Mouse (Mus musculus) neural tube, embryonic 13.5 days (tissue): ENCODE data around the gene Sergef. TPM values are rescaled to one million over a fixed set of nuclear protein-coding genes. Genes with fewer than 3 reads are reported as not detected.

Experiments
- ATAC-seq: fragments of 200-750 bp; cut with Nextera tagmentation; 2 replicates; pipeline ENCODE4 v1.8.0; 2017; ENCODE audit warnings: low read depth, mild to moderate bottlenecking, moderate TSS enrichment, moderate library complexity
- H3K27ac ChIP-seq: fragments of 300-500 bp; sonication (generic); replicated peaks from 2 replicates; pipeline ENCODE4 v1.5.1; 2015; ENCODE audit warnings: moderate library complexity, mild to moderate bottlenecking, inconsistent platforms
- H3K27me3 ChIP-seq: fragments of 300-500 bp; sonication (generic); 2 replicates; pipeline ENCODE4 v1.6.1; 2015; ENCODE audit warnings: mild to moderate bottlenecking, inconsistent platforms
- H3K36me3 ChIP-seq: fragments of 300-500 bp; sonication (generic); 2 replicates; pipeline ENCODE4 v1.6.1; 2015; ENCODE audit warnings: mild to moderate bottlenecking, inconsistent platforms
- H3K4me1 ChIP-seq: fragments of 300-500 bp; sonication (generic); replicated peaks from 2 replicates; pipeline ENCODE4 v1.6.1; 2015; ENCODE audit warnings: inconsistent platforms
- H3K4me2 ChIP-seq: fragments of 300-500 bp; sonication (generic); 2 replicates; pipeline ENCODE4 v1.6.1; 2015; ENCODE audit warnings: inconsistent platforms, mild to moderate bottlenecking, moderate library complexity
- H3K4me3 ChIP-seq: fragments of 300-500 bp; sonication (generic); 2 replicates; pipeline ENCODE4 v1.5.1; 2015; ENCODE audit warnings: mild to moderate bottlenecking, inconsistent platforms
- H3K9ac ChIP-seq: fragments of 300-500 bp; sonication (generic); 2 replicates; pipeline ENCODE4 v1.6.1; 2015; ENCODE audit warnings: moderate library complexity, mild to moderate bottlenecking, inconsistent platforms
- H3K9me3 ChIP-seq: fragments of 300-500 bp; sonication (generic); 2 replicates; pipeline ENCODE4 v1.6.1; 2016; ENCODE audit warnings: inconsistent platforms
- WGBS: fragments of 180-500 bp; shearing (Covaris S2); methylation state at CpG from one replicate; pipeline ENCODE4 v1.1.7; 2015; 5-methylcytosine and 5-hydroxymethylcytosine counted together
- polyA plus RNA-seq: library from polyadenylated mRNA; unstranded; fragments of >200 nt; fragmentation: Nextera tagmentation; extraction: Ambion mirVana; gene quantifications from 2 replicates; pipeline ENCODE4 v1.2.1, GENCODE M21; 2015

Sergef gene
- polyA plus RNA-seq, 1 experiment from 2014 or later: 30.7 TPM

DNA sequence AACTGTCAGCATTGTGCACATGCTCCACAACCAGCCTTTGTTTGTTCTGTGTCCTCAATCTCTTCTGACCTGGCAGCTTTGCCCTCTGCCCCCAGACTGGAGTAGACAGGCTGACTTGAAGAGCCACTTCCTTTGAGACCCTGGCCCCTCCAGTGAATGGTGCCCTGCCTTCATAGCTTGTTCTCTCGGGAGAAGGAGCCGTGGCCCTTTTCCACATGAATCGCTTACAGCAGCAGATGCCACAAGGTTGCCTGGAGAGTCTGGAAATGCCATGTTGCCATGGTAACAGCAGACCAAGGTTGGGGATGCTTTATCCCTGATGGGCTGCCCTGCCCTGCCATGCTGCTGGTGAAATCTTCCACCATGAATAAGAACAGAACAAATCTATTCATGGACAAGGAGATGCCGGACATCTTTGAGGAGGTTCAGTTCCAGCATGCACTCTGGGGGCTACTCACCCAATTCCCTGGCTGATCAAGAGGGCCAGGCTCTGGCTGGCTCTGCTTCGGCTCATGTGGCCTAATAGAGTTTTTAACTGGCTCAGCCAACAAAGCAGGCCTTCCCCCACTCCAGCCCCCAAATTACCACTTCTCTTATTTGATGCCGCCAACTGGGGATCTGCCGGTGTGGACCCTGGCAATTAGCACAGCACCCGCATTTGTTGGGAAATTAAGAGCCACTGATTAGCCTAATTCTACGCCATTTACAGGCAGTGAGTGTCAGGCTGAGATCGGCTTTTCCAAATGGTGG, 185.5 kb downstream of the Sergef start:
- ATAC-seq: peak; percentile 82
- no peak overlapping the region for H3K9ac ChIP-seq
- H3K4me1 ChIP-seq: peaks cover 26% of the 10 kb centered on the region
- H3K9me3 ChIP-seq: 0 out of 2 replicates have a peak, but pooled peaks cover 3% of the 10 kb centered on the region
- H3K27me3 ChIP-seq: no peaks in the 10 kb centered on the region
- H3K4me3 ChIP-seq: no peak overlapping the region
- H3K27ac ChIP-seq: peak overlapping the region; percentile 85
- H3K4me2 ChIP-seq: no peak overlapping the region
- H3K36me3 ChIP-seq: no peaks in the 10 kb centered on the region
- 7% methylated on average over 10 of the region's 10 CpGs for WGBS

DNA sequence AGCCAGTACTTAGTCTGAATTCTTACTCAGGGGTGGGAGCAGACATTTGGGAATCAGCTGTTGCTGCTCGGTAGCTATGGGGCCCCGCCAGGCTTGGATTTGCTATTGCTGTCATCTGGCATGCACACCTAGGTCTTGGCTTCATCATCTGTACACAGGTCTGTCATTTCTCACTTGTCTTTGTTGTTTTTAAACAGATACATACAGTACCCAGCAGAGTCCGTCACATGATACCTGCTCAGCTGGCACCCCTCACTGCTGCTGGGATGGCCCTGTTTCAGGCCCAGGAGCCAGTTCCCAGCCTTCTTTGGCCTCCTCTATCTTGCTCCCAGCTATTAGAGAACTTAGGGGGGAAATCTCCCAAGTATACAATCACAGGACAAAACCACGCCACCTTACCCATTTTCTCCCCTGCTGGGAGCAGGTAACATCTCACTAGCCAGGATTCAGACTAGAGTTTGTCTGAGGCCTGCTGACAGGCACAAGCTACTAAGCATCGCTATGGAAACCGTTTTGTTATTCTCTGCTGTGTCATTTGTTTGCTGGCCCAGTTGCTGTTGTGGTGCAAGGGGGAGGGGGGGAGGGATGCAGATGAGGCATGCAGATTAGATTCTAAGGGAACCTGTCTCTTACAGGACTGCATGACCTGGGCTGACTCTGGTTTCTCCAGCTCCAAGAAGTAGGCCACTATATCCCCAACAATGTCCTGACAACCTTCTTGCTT, 190.5 kb downstream of the Sergef start:
- Histone ChIP-seq H3K9ac (no peak overlapping the region), H3K36me3 (no peaks in the 10 kb centered on the region), H3K9me3 (no peaks in the 10 kb centered on the region), H3K27me3 (no peaks in the 10 kb centered on the region), H3K4me1 (peaks cover 33% of the 10 kb centered on the region), H3K4me2 (no peak overlapping the region), H3K27ac (peak overlapping the region; percentile 69), H3K4me3 (no peak overlapping the region)
- peak; percentile 68 for ATAC-seq
- WGBS: 49% methylated on average over 6 of the region's 6 CpGs

DNA sequence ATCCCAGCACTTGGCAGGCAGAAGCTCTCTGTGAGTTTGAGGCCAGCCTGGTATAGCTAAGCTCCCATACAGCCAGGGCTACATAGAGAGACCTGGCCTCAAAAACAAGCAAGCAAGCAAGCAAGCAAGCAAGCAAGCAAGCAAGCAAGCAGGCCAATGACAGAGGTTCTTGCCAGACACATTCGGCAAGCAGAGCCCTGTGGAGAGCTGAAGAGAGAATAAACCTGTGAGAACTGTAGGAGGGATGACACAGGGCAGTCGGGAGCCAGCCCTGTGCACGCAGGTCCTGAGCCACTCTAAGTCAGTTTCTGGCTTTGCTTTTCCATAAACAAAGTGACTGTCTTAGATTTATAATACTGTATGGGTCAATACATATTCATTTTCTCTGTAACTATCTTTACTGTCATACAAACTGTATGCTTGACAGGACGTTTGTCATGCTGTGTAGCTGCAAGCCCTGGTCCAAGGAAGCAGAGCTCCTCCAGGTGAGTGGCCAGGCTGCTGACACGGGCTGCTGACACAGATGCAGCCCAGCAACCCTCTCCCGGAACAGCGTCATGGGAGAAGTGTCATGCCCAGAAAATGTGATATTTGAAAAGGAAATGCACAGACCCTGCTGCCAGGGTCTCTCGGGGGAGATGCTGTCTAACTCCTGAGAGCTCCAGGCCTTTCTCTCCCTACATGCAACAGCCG, 192.0 kb downstream of the Sergef start:
- no peak overlapping the region for H3K4me3 ChIP-seq
- H3K27ac ChIP-seq: 0 out of 2 replicates have a peak overlapping the region, but pooled peaks have one; percentile 42
- 64% methylated on average over 9 of the region's 9 CpGs for WGBS
- H3K27me3 ChIP-seq: no peaks in the 10 kb centered on the region
- peaks cover 1% of the 10 kb centered on the region; the same call in 1 of the 2 replicates for H3K36me3 ChIP-seq
- H3K4me2 ChIP-seq: no peak overlapping the region
- no peak for ATAC-seq
- no peaks in the 10 kb centered on the region for H3K9me3 ChIP-seq
- H3K4me1 ChIP-seq: peaks cover 26% of the 10 kb centered on the region
- H3K9ac ChIP-seq: no peak overlapping the region

DNA sequence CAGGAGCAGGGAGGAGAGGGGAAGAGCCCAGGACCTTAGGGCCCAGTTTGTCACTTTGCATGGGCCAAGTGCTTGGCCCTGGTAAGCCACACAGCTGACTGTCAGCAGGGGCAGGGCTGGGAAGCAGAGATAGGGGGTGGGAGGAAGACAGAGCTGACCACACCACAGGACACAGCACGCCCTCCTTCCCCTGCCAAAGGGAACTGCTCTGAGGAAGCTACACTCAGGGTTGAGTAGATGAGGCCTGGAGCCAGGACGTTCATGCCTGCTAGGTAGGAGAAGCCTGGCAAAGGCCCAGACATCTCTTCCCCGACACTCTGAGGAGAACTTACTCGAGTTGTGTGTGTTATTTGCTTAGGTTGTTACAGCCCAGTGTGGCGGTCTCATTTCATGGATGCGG, 193.7 kb downstream of the Sergef start:
- Histone ChIP-seq H3K27ac (no peak overlapping the region), H3K9me3 (no peaks in the 10 kb centered on the region), H3K9ac (no peak overlapping the region), H3K4me1 (peaks cover 26% of the 10 kb centered on the region), H3K4me3 (no peak overlapping the region), H3K36me3 (peaks cover 15% of the 10 kb centered on the region), H3K4me2 (no peak overlapping the region), H3K27me3 (no peaks in the 10 kb centered on the region)
- ATAC-seq: no peak
- WGBS: 88% methylated on average over 6 of the region's 6 CpGs

DNA sequence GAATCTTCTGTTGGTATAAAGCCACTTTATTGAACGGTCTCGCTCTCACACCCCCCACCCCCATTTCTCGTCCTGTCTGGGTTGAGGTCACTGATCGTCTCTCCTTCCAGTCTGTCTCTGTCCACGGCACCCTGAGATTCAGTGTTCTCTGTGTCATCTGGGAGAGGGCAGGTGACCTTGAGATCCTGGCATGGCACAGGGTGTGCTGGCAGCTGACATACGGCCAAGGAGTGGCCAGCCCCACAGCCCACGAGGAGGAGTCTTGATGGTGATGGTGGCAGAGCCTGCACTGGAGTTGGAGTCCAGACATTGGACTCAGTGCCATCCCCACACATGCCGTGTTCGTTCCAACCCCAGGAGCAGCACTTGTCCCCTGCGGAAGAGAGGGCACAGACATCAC, 196.4 kb downstream of the Sergef start:
- Histone ChIP-seq H3K36me3 (peaks cover 15% of the 10 kb centered on the region), H3K9ac (no peak overlapping the region), H3K27me3 (no peaks in the 10 kb centered on the region), H3K9me3 (no peaks in the 10 kb centered on the region), H3K4me2 (no peak overlapping the region), H3K4me3 (no peak overlapping the region), H3K27ac (no peak overlapping the region), H3K4me1 (peaks cover 15% of the 10 kb centered on the region)
- no peak for ATAC-seq
- WGBS: 79% methylated on average over 10 of the region's 10 CpGs

GRCm38 (mm10) chr7:46438537-46439141, 201.0 kb downstream of the Sergef start:
- 14% methylated on average over 9 of the region's 9 CpGs for WGBS
- H3K27me3 ChIP-seq: no peaks in the 10 kb centered on the region
- no peak overlapping the region for H3K4me3 ChIP-seq
- peaks cover 8% of the 10 kb centered on the region for H3K4me1 ChIP-seq
- ATAC-seq: no peak
- H3K9ac ChIP-seq: no peak overlapping the region
- peaks cover 32% of the 10 kb centered on the region for H3K36me3 ChIP-seq
- no peaks in the 10 kb centered on the region for H3K9me3 ChIP-seq
- H3K27ac ChIP-seq: 0 out of 2 replicates have a peak overlapping the region, but pooled peaks have one; percentile 5
- H3K4me2 ChIP-seq: no peak overlapping the region

GRCm38 (mm10) chr7:46435833-46436232, 203.8 kb downstream of the Sergef start:
- Histone ChIP-seq H3K4me1 (peaks cover 12% of the 10 kb centered on the region), H3K4me2 (no peak overlapping the region), H3K27ac (no peak overlapping the region), H3K9me3 (no peaks in the 10 kb centered on the region), H3K36me3 (peaks cover 17% of the 10 kb centered on the region; the same call in 1 of the 2 replicates), H3K4me3 (no peak overlapping the region), H3K9ac (no peak overlapping the region), H3K27me3 (no peaks in the 10 kb centered on the region)
- no peak for ATAC-seq
- WGBS: 92% methylated on average over 5 of the region's 5 CpGs

- Histone ChIP-seq H3K27ac (no peak overlapping the region), H3K27me3 (no peaks in the 10 kb centered on the region), H3K4me1 (peaks cover 12% of the 10 kb centered on the region), H3K36me3 (peaks cover 22% of the 10 kb centered on the region; the same call in 1 of the 2 replicates), H3K4me2 (no peak overlapping the region), H3K9me3 (no peaks in the 10 kb centered on the region), H3K9ac (no peak overlapping the region), H3K4me3 (no peak overlapping the region)
- ATAC-seq: peak; percentile 57
- 36% methylated on average over 5 of the region's 5 CpGs for WGBS
Measured at GRCm38 (mm10) chr7:46433874-46434273, 205.7 kb downstream of the Sergef start.

- peaks cover 45% of the 10 kb centered on the region for H3K4me1 ChIP-seq
- no peak for ATAC-seq
Measured at GRCm38 (mm10) chr7:46425012-46425411, 214.6 kb downstream of the Sergef start.

DNA sequence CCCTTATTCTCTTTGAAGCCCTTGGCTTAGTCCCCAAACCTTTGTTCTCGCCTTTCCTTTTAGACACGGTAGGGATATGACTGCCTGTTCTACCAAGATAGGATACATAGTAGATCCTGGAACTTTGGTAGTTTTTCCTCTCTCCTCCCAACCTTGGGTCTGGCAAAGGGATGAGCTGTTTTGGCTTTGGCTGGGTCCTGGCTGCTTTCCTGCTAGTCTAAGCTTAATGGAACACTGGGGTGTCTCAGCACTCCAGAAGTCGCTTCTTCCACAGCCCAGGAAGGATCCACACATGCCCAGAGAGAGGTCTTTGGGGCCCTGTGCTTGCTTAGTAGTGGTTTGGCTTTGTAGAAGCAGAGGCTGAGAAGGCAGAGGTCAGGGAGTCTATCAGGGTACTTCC, 215.7 kb downstream of the Sergef start:
- no peak for ATAC-seq
- peaks cover 45% of the 10 kb centered on the region for H3K4me1 ChIP-seq
- no peak overlapping the region for H3K4me2 ChIP-seq
- no peak overlapping the region for H3K9ac ChIP-seq
- no peak overlapping the region for H3K4me3 ChIP-seq
- peaks cover 15% of the 10 kb centered on the region for H3K36me3 ChIP-seq
- WGBS: 78% methylated on average over 3 of the region's 3 CpGs
- H3K9me3 ChIP-seq: no peaks in the 10 kb centered on the region
- no peaks in the 10 kb centered on the region for H3K27me3 ChIP-seq
- H3K27ac ChIP-seq: no peak overlapping the region

More at GRCm38 (mm10) chr7:46425012-46425411, 214.6 kb downstream of the Sergef start:
- 43% methylated on average over 4 of the region's 4 CpGs for WGBS
- H3K27ac ChIP-seq: no peak overlapping the region
- H3K9ac ChIP-seq: no peak overlapping the region
- no peak overlapping the region for H3K4me3 ChIP-seq
- H3K9me3 ChIP-seq: no peaks in the 10 kb centered on the region
- H3K36me3 ChIP-seq: peaks cover 20% of the 10 kb centered on the region
- no peaks in the 10 kb centered on the region for H3K27me3 ChIP-seq
- no peak overlapping the region for H3K4me2 ChIP-seq

GRCm38 (mm10) chr7:46422764-46423412, 216.7 kb downstream of the Sergef start:
- Histone ChIP-seq H3K27me3 (no peaks in the 10 kb centered on the region), H3K4me2 (peak overlapping the region; percentile 5), H3K27ac (peak overlapping the region; percentile 6; the same call in 1 of the 2 replicates), H3K9ac (no peak overlapping the region), H3K36me3 (peaks cover 5% of the 10 kb centered on the region), H3K4me3 (no peak overlapping the region), H3K4me1 (peaks cover 45% of the 10 kb centered on the region), H3K9me3 (no peaks in the 10 kb centered on the region)
- peak; percentile 62 for ATAC-seq
- WGBS: 55% methylated on average over 18 of the region's 18 CpGs
